Mouse (Mus musculus) heart, embryonic 11.5 days (tissue): Measurements from ENCODE around the gene Krt7. TPM values are rescaled to one million over a fixed set of nuclear protein-coding genes. Genes with fewer than 3 reads are reported as not detected.

Experiments used
- ATAC-seq: fragments of 200-750 bp; cut with Nextera tagmentation; replicated peaks from 2 replicates; pipeline ENCODE4 v1.8.0; 2017; ENCODE audit warnings: moderate library complexity; ENCODE audit not compliant: insufficient number of reproducible peaks, low FRiP score, low TSS enrichment
- H3K27ac ChIP-seq: fragments of 300-500 bp; sonication (generic); 2 replicates; pipeline ENCODE4 v1.5.1; 2014; ENCODE audit warnings: mild to moderate bottlenecking, low read depth, low read length
- H3K27me3 ChIP-seq: fragments of 300-500 bp; sonication (generic); 2 replicates; pipeline ENCODE4 v1.6.1; 2014; ENCODE audit warnings: mild to moderate bottlenecking, low read length, mixed read lengths; ENCODE audit not compliant: control insufficient read depth, insufficient read depth
- H3K36me3 ChIP-seq: fragments of 300-500 bp; sonication (generic); 2 replicates; pipeline ENCODE4 v1.6.1; 2014; ENCODE audit warnings: mild to moderate bottlenecking, low read length, moderate library complexity, mixed read lengths; ENCODE audit not compliant: control insufficient read depth, insufficient read depth
- H3K4me1 ChIP-seq: fragments of 300-500 bp; sonication (generic); 2 replicates; pipeline ENCODE4 v1.6.1; 2014; ENCODE audit warnings: low read length; ENCODE audit not compliant: control insufficient read depth, insufficient read depth
- H3K4me2 ChIP-seq: fragments of 300-500 bp; sonication (generic); 2 replicates; pipeline ENCODE4 v1.6.1; 2014; ENCODE audit warnings: mild to moderate bottlenecking, moderate library complexity
- H3K4me3 ChIP-seq: fragments of 300-500 bp; sonication (generic); 2 replicates; pipeline ENCODE4 v1.5.1; 2014; ENCODE audit warnings: low read depth, low read length
- H3K9ac ChIP-seq: fragments of 300-500 bp; sonication (generic); 2 replicates; pipeline ENCODE4 v1.6.1; 2014; ENCODE audit warnings: mild to moderate bottlenecking, low read depth, low read length, moderate library complexity
- H3K9me3 ChIP-seq: fragments of 300-500 bp; sonication (generic); replicated peaks from 2 replicates; pipeline ENCODE4 v1.6.1; 2016; ENCODE audit warnings: low read length; ENCODE audit not compliant: control insufficient read depth
- WGBS: fragments of 180-500 bp; shearing (Covaris S2); extraction: QIAGEN DNeasy Blood & Tissue Kit; methylation state at CpG from one replicate; pipeline ENCODE4 v1.1.7; 2014; ENCODE audit not compliant: insufficient replicate concordance; 5-methylcytosine and 5-hydroxymethylcytosine counted together
- polyA plus RNA-seq: library from polyadenylated mRNA; unstranded; fragments of >200 nt; fragmentation: Nextera tagmentation; extraction: Ambion mirVana; gene quantifications from 2 replicates; pipeline ENCODE4 v1.2.1, GENCODE M21; 2014

The Krt7 gene
- polyA plus RNA-seq, 1 experiment from 2014 or later: 25.8 TPM

DNA sequence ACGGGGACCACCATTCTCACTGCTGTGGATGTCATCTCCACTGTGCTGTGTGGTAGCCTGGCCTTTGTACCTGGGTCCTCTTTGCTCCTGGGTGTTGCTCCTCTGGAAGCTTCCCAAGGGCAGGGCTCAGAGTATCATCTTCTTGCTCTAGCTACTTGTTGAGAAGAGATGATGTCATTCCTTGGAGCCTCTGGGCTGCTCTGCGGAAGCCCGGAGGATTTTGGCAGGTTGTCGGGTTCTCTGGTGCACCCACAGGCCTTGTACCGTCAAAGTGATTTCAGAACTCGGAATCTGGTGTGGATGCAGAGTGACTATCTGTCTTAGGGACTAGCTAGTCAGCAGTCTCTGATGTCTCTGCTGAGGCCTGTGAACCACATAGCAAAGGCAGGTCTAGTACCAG is 25.8 kb upstream of the Krt7 start:
- H3K4me3 ChIP-seq: no peak overlapping the region
- no peak for ATAC-seq
- no peak overlapping the region for H3K9ac ChIP-seq
- no peak overlapping the region for H3K27ac ChIP-seq
- H3K9me3 ChIP-seq: no peaks in the 10 kb centered on the region
- H3K4me2 ChIP-seq: no peak overlapping the region
- WGBS: 76% methylated on average over 6 of the region's 6 CpGs
- H3K36me3 ChIP-seq: no peaks in the 10 kb centered on the region
- peaks cover 15% of the 10 kb centered on the region for H3K27me3 ChIP-seq
- H3K4me1 ChIP-seq: peaks cover 26% of the 10 kb centered on the region

DNA sequence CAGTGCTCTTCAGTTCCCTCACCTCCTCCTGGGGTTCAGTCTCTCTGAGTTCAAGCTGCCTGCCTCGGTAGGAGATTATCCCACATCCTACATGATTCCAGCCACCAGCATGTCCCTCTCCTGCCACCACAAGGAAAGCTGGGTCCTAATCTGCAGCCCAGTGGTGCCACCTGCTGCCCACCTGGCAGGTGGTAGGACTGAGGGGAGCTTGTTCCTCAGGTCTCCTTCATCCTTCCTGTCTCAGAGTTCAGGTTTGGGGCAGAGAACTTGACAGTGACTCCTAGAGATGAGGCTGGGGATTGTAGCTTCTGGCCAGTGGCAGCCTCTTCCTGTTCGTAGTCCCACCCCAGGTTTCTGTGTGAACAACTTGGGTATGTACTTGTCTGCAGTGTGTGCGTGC is 23.7 kb upstream of the Krt7 start:
- Histone ChIP-seq H3K27me3 (peaks cover 7% of the 10 kb centered on the region), H3K4me3 (no peak overlapping the region), H3K36me3 (no peaks in the 10 kb centered on the region), H3K9me3 (no peaks in the 10 kb centered on the region), H3K4me2 (no peak overlapping the region), H3K27ac (no peak overlapping the region), H3K4me1 (peaks cover 14% of the 10 kb centered on the region), H3K9ac (no peak overlapping the region)
- ATAC-seq: no peak
- WGBS: 57% methylated on average over 3 of the region's 3 CpGs

DNA sequence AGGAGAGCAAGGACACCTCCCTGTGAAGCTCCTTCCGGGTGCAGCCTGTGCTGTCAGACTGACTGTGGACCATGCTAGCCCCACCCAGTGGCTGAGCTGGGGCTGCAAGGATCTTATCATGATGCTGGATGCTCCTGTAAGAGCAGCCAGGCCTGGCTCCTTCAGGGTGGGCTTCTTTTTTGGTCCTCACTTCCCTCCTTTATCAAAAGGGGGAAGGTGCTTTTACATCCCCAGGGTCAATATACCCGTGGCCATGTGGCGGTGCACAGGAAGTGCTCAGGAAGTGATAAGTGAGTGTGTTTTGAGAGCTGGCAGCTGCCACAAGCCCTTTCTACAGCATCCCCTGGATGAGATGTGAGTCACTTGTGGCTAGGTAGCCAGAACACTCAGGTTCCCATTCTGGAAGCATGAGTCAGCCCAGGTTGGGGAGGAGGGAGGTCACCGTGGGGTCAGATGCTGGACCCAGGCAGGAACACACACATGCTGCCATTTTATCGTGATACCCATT is 22.8 kb upstream of the Krt7 start:
- no peak for ATAC-seq
- 22% methylated on average over 5 of the region's 5 CpGs for WGBS
- Histone ChIP-seq H3K4me1 (peaks cover 14% of the 10 kb centered on the region), H3K4me3 (no peak overlapping the region), H3K9ac (no peak overlapping the region), H3K4me2 (no peak overlapping the region), H3K27me3 (peaks cover 3% of the 10 kb centered on the region; the same call in 1 of the 2 replicates), H3K9me3 (no peaks in the 10 kb centered on the region), H3K36me3 (no peaks in the 10 kb centered on the region), H3K27ac (no peak overlapping the region)

DNA sequence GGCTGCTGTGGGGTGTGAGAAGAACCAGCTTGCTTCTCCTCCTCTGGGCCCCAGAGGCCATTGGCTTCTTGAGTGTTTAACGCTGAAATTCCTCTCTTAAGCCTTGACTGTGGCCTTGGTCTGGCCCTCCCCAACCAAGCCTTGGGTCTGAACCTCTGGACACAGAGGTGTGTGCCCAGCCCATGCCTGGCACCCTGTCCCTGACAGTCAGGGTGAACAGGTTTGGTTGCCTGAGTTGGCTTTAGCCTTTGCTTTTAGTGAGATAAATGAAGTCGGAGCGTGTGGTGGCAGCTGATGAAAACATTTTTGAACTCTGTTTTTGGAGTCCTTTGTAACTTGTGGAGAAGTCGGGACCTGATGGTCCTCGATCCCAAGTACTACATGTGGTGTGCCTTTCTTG is 20.6 kb upstream of the Krt7 start:
- no peaks in the 10 kb centered on the region for H3K36me3 ChIP-seq
- H3K4me2 ChIP-seq: no peak overlapping the region
- no peaks in the 10 kb centered on the region for H3K9me3 ChIP-seq
- H3K27me3 ChIP-seq: no peaks in the 10 kb centered on the region
- no peak overlapping the region for H3K9ac ChIP-seq
- peaks cover 14% of the 10 kb centered on the region for H3K4me1 ChIP-seq
- no peak overlapping the region for H3K27ac ChIP-seq
- ATAC-seq: no peak
- no peak overlapping the region for H3K4me3 ChIP-seq
- 80% methylated on average over 5 of the region's 5 CpGs for WGBS

DNA sequence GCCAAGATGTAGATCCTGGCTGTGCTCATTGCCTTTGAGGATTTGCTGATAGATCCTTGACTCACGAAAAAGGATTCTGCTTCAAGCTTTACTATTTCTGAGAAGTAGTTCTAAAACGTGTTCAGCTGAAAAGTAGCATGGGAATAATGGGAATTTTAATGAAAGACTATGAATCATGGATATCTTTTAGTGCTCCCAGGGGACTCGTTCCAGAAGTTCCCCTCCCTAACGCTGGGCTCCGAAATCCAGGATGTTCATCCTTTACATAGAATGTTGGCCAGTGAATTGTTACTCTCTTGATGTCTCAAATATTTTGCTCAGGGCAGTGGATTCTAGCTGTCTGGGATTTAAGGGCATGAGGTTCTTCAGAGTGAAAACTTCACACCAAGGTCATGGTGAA is 18.6 kb upstream of the Krt7 start:
- Histone ChIP-seq H3K4me2 (no peak overlapping the region), H3K9ac (no peak overlapping the region), H3K4me1 (peaks cover 14% of the 10 kb centered on the region), H3K36me3 (no peaks in the 10 kb centered on the region), H3K4me3 (no peak overlapping the region), H3K9me3 (no peaks in the 10 kb centered on the region), H3K27ac (no peak overlapping the region), H3K27me3 (no peaks in the 10 kb centered on the region)
- 78% methylated on average over 5 of the region's 5 CpGs for WGBS
- ATAC-seq: no peak

DNA sequence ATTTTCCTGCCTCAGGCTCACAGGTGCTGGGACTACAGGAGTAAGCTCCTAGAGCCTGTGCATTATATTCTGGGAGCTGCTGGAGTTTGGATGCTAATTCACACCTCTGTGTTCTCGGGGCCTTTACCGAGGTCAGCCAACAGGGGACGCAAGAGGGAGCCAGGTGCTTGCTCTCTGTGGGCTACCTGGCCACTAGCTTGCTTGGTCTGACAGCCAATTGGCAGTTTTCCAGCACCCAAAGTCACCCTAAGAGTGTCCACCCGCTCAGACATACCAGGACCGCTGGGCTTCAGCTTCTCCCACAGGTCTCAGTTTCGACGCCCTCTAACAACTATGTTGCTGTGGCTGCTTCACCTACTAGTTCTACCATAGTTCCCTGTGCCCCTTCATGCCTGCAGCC is 15.9 kb upstream of the Krt7 start:
- no peak for ATAC-seq
- H3K9me3 ChIP-seq: no peaks in the 10 kb centered on the region
- no peaks in the 10 kb centered on the region for H3K36me3 ChIP-seq
- no peak overlapping the region for H3K4me3 ChIP-seq
- H3K4me2 ChIP-seq: no peak overlapping the region
- H3K4me1 ChIP-seq: 0 out of 2 replicates have a peak, but pooled peaks cover 2% of the 10 kb centered on the region
- no peak overlapping the region for H3K27ac ChIP-seq
- H3K27me3 ChIP-seq: no peaks in the 10 kb centered on the region
- H3K9ac ChIP-seq: no peak overlapping the region
- 52% methylated on average over 7 of the region's 7 CpGs for WGBS

DNA sequence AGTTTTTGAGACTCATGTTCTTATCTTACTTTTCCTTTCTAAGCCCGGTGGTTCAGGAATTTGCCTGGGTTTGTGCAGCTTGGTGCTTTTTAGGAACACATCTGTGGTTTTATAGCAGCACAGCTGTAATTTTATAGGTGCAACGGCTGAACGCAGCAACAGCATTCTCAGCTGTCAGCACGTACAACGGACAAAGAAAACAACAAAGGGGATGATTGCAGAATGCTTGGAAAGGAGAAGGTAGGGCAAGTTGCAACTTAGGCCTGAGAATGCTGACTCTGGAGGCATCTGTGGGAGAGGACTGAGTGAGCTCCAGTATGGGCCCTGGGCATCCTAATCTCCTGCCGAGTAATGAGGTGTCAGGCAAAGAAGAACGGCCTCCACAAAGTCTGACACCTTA is 14.4 kb upstream of the Krt7 start:
- Histone ChIP-seq H3K9ac (no peak overlapping the region), H3K9me3 (no peaks in the 10 kb centered on the region), H3K4me1 (0 out of 2 replicates have a peak, but pooled peaks cover 2% of the 10 kb centered on the region), H3K4me3 (no peak overlapping the region), H3K27me3 (no peaks in the 10 kb centered on the region), H3K4me2 (no peak overlapping the region), H3K27ac (no peak overlapping the region), H3K36me3 (no peaks in the 10 kb centered on the region)
- 26% methylated on average over 7 of the region's 7 CpGs for WGBS
- no peak for ATAC-seq

DNA sequence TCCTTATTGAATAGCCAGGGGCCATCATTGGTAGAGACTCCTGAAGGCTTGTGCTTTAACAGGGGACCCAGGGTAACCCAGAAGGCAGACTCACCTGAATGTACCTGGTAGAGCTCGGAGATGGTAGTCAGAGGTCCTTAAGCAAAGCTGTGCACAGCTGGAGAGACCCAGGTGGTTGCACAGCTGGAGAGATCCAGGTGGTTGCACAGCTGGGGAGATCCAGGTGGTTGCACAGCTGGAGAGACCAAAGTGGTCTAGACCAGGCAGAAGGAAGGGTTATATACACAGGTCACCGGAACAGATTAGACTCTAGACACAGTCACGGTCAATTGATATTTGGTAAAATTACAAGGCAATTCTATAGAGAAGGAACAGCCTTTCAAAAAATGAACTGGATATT is 13.9 kb upstream of the Krt7 start:
- H3K27ac ChIP-seq: no peak overlapping the region
- no peaks in the 10 kb centered on the region for H3K27me3 ChIP-seq
- no peaks in the 10 kb centered on the region for H3K9me3 ChIP-seq
- H3K36me3 ChIP-seq: no peaks in the 10 kb centered on the region
- H3K4me1 ChIP-seq: 0 out of 2 replicates have a peak, but pooled peaks cover 2% of the 10 kb centered on the region
- H3K4me2 ChIP-seq: no peak overlapping the region
- no peak overlapping the region for H3K9ac ChIP-seq
- no peak for ATAC-seq
- 70% methylated on average over 3 of the region's 3 CpGs for WGBS
- H3K4me3 ChIP-seq: no peak overlapping the region

DNA sequence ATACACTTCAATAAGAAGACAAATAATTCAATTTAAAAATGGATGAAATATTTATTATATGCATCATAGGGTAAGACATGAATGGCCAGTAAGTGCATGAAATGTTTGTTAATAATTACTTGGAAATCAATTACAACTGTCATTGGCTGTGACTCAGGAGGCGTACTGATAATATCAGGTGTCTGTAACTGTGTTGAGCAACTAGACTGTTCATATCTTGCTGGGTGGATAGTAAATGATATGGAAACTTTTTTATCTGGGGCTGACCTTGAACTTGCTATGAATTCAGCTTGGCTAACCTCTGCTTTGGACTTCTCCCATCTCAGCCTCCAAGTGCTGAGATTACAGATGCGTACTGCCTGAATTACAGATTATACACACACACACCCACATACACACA is 13.2 kb upstream of the Krt7 start:
- H3K27me3 ChIP-seq: no peaks in the 10 kb centered on the region
- no peak overlapping the region for H3K4me3 ChIP-seq
- ATAC-seq: no peak
- H3K9me3 ChIP-seq: no peaks in the 10 kb centered on the region
- H3K4me2 ChIP-seq: no peak overlapping the region
- no peaks in the 10 kb centered on the region for H3K36me3 ChIP-seq
- 76% methylated on average over 2 of the region's 2 CpGs for WGBS
- 0 out of 2 replicates have a peak, but pooled peaks cover 2% of the 10 kb centered on the region for H3K4me1 ChIP-seq
- H3K27ac ChIP-seq: no peak overlapping the region
- H3K9ac ChIP-seq: no peak overlapping the region
